Mouse (Mus musculus) liver, postnatal 0 days (tissue): ENCODE results near the gene Agpat1. TPM values are rescaled to one million over a fixed set of nuclear protein-coding genes. Genes with fewer than 3 reads are reported as not detected.

Experiments used
- ATAC-seq: fragments of 200-750 bp; cut with Nextera tagmentation; 2 replicates; pipeline ENCODE4 v1.8.0; 2017; ENCODE audit warnings: mild to moderate bottlenecking, moderate library complexity
- DNase-seq: peaks from one replicate; pipeline ENCODE4 v3.0.0-alpha.2; 2016
- H3K27ac ChIP-seq: fragments of 300-500 bp; sonication (generic); 2 replicates; pipeline ENCODE4 v1.5.1; 2014; ENCODE audit warnings: antibody characterized with exemption, moderate library complexity, mild to moderate bottlenecking, low read depth
- H3K27me3 ChIP-seq: fragments of 300-500 bp; sonication (generic); 2 replicates; pipeline ENCODE4 v1.6.1; 2014; ENCODE audit warnings: low read length, control low read depth, mixed read lengths; ENCODE audit not compliant: insufficient read depth
- H3K36me3 ChIP-seq: fragments of 300-500 bp; sonication (generic); replicated peaks from 2 replicates; pipeline ENCODE4 v1.6.1; 2014; ENCODE audit warnings: mild to moderate bottlenecking, control low read depth, low read length, moderate library complexity, mixed read lengths; ENCODE audit not compliant: insufficient read depth
- H3K4me1 ChIP-seq: fragments of 300-500 bp; sonication (generic); 2 replicates; pipeline ENCODE4 v1.6.1; 2014; ENCODE audit warnings: antibody characterized with exemption, mild to moderate bottlenecking, control low read depth; ENCODE audit not compliant: insufficient read depth
- H3K4me2 ChIP-seq: fragments of 300-500 bp; sonication (generic); 2 replicates; pipeline ENCODE4 v1.6.1; 2014; ENCODE audit warnings: low read depth, mild to moderate bottlenecking, low read length, moderate library complexity, mixed read lengths
- H3K4me3 ChIP-seq: fragments of 300-500 bp; sonication (generic); 2 replicates; pipeline ENCODE4 v1.5.1; 2014; ENCODE audit warnings: low read depth, low read length
- H3K9ac ChIP-seq: fragments of 300-500 bp; sonication (generic); replicated peaks from 2 replicates; pipeline ENCODE4 v1.6.1; 2014; ENCODE audit warnings: mild to moderate bottlenecking, moderate library complexity
- H3K9me3 ChIP-seq: fragments of 300-500 bp; sonication (generic); 2 replicates; pipeline ENCODE4 v1.6.1; 2016; ENCODE audit warnings: mild to moderate bottlenecking, control low read depth, low read length, mixed read lengths
- CTCF ChIP-seq: sonication (generic); IDR thresholded peaks from 2 replicates; pipeline ENCODE4 v1.5.1; 2016; ENCODE audit warnings: antibody characterized with exemption, low read depth
- EP300 ChIP-seq: IDR thresholded peaks from 2 replicates; pipeline ENCODE4 v1.6.1; 2016; ENCODE audit warnings: antibody characterized with exemption, low read depth, mild to moderate bottlenecking
- whole genome bisulfite sequencing: fragments of 180-500 bp; shearing (Covaris S2); extraction: QIAGEN DNeasy Blood & Tissue Kit; methylation state at CpG from one replicate; pipeline ENCODE4 v1.1.7; 2014; ENCODE audit not compliant: insufficient replicate concordance; 5-methylcytosine and 5-hydroxymethylcytosine counted together
- polyA plus RNA-seq: library from polyadenylated mRNA; unstranded; fragments of >200 nt; fragmentation: Nextera tagmentation; extraction: Ambion mirVana; gene quantifications from 2 replicates; pipeline ENCODE4 v1.2.1, GENCODE M21; 2015

Gene Agpat1
- polyA plus RNA-seq, 1 experiment from 2014 or later: 11.1 TPM

DNA sequence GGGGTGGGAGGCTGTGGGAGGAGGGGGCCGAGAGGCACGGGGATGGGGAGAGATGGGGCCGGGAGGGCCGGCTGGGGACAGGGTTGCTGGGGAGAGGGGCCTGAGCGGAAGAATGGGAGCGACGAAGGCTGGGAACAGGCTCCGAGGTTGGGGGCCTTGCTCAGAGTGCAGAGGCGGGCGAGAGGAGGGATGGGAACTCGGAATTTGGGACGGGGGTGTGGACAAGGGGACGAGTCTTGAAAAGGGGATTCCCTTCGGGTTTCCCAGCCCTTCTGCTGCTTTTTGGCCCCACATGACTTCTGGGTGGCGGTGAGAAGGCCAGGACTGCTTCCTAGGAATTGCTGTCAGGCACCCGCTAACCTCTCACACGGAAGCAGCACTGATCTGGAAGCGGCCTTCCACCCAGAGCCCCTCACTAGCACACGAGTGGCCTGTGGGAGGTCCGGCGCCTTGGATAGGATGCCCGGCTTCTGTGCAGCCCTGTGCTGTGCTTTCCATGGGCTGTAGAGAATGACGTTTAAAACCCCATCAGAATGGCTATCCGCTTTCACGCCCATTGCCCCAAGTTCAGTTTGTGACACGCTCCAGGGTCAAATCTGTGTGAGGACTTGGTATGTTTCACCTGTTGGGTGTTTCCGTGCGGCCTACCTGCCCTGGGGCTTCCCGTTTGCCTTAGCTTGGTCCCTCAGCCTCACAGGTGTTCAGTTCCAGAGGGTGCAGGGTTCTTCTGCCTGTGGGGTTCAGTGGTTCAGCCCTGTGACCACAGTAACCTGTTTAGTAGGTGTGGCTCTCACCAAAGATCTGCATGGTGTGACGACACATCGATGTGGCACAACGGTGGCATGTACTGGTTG, 2.4 kb downstream of the Agpat1 start:
- ATAC-seq: no peak
- TF ChIP-seq EP300: no peak
- TF ChIP-seq CTCF: no peak
- Histone ChIP-seq H3K9me3 (no peaks in the 10 kb centered on the region), H3K9ac (peak overlapping the region; percentile 86), H3K27me3 (no peaks in the 10 kb centered on the region), H3K27ac (peak overlapping the region; percentile 96), H3K4me1 (peaks cover 49% of the 10 kb centered on the region), H3K4me3 (peak overlapping the region; percentile 77), H3K4me2 (peak overlapping the region; percentile 92), H3K36me3 (peaks cover 17% of the 10 kb centered on the region; the same call in 1 of the 2 replicates)
- WGBS: 11% methylated on average over 32 of the region's 32 CpGs
- DNase-seq: no peak

DNA sequence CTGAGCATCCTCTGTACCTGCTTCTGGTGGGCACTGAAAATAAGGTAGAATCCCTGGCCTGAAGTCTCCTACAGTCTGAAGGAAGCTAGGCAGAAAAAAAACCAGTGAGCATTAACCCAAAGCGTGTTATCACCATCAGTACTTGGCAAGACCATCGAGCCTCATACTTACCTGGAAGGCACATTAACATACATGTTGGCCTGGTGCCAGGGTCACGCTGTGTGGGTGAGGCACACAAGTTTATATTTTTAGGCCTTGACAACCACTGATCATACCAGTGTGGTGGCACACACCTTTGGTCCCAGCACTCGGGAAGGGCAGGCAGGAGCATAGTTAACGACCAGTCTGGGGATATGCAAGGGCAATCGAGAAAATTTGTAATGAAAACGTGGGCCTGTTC, 3.9 kb downstream of the Agpat1 start:
- Histone ChIP-seq H3K27ac (no peak overlapping the region), H3K4me2 (no peak overlapping the region), H3K4me3 (no peak overlapping the region), H3K36me3 (peaks cover 32% of the 10 kb centered on the region), H3K9ac (no peak overlapping the region), H3K27me3 (no peaks in the 10 kb centered on the region), H3K4me1 (peaks cover 36% of the 10 kb centered on the region), H3K9me3 (no peaks in the 10 kb centered on the region)
- TF ChIP-seq CTCF (no peak), EP300 (no peak)
- DNase-seq: no peak
- no peak for ATAC-seq
- 73% methylated on average over 7 of the region's 7 CpGs for WGBS

DNA sequence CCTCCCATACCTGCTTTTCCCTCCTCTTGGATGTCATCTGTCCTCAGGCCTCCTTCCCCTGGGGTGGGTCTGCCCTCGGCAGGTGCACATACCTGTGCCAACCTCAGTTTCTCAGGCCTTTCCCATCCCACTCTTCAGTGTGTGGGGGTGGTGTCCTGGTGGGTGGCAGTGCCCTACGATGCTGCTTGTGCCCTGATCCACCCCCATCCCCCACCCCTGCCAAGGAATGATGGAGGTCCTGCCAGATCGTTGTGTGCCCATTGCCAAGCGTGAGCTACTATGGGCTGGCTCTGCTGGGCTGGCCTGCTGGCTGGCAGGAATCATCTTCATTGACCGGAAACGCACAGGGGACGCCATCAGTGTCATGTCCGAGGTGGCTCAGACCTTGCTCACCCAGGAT, 7.0 kb downstream of the Agpat1 start:
- Histone ChIP-seq H3K9ac (no peak overlapping the region), H3K27ac (no peak overlapping the region), H3K27me3 (no peaks in the 10 kb centered on the region), H3K9me3 (no peaks in the 10 kb centered on the region), H3K4me3 (no peak overlapping the region), H3K36me3 (peaks cover 41% of the 10 kb centered on the region), H3K4me2 (no peak overlapping the region), H3K4me1 (peaks cover 23% of the 10 kb centered on the region)
- TF ChIP-seq CTCF (no peak), EP300 (no peak)
- 90% methylated on average over 8 of the region's 8 CpGs for WGBS
- no peak for ATAC-seq
- no peak for DNase-seq

DNA sequence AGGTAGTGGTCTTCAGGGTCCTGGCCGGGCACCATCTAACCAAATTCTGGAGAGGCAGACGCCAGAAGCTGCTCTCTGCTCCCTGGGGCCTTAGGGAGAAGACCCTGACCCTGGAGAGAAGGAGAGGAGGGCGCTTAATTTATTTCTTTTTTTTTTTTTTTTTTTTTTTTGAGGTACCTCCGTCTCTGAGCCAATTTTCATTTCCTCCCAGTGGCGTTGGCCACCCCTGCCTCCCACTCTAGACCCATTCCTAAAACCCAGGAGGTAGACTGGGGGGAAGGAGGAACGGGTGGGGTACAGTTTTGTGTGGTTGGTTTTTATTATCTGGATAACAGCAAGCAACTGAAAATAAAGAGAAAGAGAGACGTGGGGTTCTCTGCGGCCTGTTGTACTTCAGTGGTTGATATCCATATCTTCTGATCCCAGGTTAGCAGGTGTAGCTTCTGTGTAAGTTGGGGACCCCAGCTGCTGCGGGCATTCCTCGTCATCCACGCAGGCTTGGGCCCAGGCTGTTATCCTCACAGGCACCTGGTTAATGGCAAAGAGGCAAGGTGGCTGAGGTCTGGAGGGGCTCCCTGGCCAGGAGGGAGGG, 9.1 kb downstream of the Agpat1 start:
- Histone ChIP-seq H3K27ac (no peak overlapping the region; the same call in 1 of the 2 replicates), H3K9ac (no peak overlapping the region), H3K9me3 (no peaks in the 10 kb centered on the region), H3K36me3 (peaks cover 37% of the 10 kb centered on the region), H3K4me2 (no peak overlapping the region), H3K27me3 (no peaks in the 10 kb centered on the region), H3K4me1 (peaks cover 5% of the 10 kb centered on the region), H3K4me3 (no peak overlapping the region)
- no peak for DNase-seq
- TF ChIP-seq EP300 (peak; percentile 83), CTCF (no peak)
- ATAC-seq: peak; percentile 70
- WGBS: 63% methylated on average over 11 of the region's 11 CpGs

DNA sequence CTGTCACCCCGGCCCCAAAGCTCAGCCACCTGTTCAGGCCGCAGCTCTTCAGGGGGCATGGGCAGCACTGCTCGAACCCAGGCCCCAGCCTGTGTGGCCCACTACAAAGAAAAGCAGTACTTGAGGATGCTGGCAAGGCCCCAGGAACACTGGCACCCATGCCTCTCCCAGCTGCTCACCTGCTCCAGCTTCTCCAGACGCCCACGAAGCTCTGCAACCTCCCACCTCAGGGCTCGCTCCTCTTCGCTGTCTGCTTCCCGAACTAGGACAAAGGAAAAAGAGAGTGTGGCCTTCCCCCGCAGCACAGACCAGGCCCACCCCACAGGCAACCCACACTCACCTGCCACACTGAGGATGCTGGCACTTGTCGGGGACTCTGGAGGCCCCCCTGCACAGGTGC, 9.8 kb downstream of the Agpat1 start:
- Histone ChIP-seq H3K4me2 (no peak overlapping the region), H3K9me3 (no peaks in the 10 kb centered on the region), H3K4me3 (no peak overlapping the region), H3K9ac (no peak overlapping the region), H3K27me3 (no peaks in the 10 kb centered on the region), H3K4me1 (no peaks in the 10 kb centered on the region), H3K36me3 (peaks cover 36% of the 10 kb centered on the region), H3K27ac (no peak overlapping the region; the same call in 1 of the 2 replicates)
- DNase-seq (no peak), ATAC-seq (no peak)
- TF ChIP-seq CTCF (no peak), EP300 (no peak)
- WGBS: 91% methylated on average over 10 of the region's 10 CpGs

DNA sequence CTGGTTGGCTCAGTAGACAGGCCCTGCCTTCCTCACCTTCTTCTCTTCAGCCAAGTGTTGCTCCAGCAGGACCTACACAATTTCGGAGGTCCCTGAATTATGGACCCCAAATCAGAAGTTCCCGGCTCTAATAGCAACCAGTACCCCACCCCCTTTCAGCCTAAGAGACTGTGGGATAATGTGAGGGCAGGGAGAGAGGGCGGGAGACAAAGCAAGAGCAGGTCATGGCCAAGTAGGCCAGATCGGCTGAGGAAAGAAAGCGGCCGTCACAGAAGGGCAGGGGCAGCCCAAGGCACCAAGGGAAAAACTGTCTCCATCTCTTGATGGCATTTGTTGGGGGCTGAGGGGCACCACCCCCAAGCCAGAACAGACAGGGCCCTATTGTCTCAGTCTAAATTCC, 11.8 kb downstream of the Agpat1 start, which contains the start of gene Egfl8:
Gene Egfl8 (minus strand): TSS at position 101 of the 400 bp plus-strand sequence.
- DNase-seq: no peak
- TF ChIP-seq CTCF (no peak), EP300 (no peak)
- H3K9ac ChIP-seq: no peak within 1 kb of the TSS
- H3K4me1 ChIP-seq: no peaks in the 10 kb centered on the region
- peaks cover 31% of the 10 kb centered on the region for H3K36me3 ChIP-seq
- H3K9me3 ChIP-seq: no peaks in the 10 kb centered on the region
- no peak within 1 kb of the TSS for H3K4me2 ChIP-seq
- 84% methylated on average over 6 of the region's 6 CpGs for WGBS
- H3K27me3 ChIP-seq: no peaks in the 10 kb centered on the region
- no peak within 1 kb of the TSS for H3K4me3 ChIP-seq
- ATAC-seq: no peak
- no peak within 1 kb of the TSS for H3K27ac ChIP-seq
